Mouse (Mus musculus): ENCODE data around the gene Olfr136. TPM values are rescaled to one million over a fixed set of nuclear protein-coding genes. Genes with fewer than 3 reads are reported as not detected.

Gene Olfr136
- polyA plus RNA-seq (2016; fragmentation: Nextera tagmentation; extraction: Ambion mirVana): not detected in 2 replicates

DNA sequence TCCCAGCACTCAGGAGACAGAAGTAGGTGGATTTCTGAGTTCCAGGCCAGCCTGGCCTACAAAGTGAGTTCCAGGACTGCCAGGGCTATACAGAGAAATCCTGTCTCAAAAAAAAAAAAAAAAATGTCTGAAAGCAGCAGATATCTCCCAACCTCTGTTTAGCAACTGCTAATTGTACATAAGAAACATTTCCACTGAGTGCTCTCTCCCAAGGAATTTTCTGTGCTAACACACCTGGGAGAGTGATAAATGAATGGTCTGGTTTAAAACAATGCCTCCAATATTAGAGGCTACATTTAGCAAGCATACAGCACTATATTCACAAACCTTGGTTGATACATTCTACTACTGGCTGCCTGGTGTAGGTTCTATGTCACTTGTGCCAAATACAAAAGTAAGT lies at the start of gene Olfr136:
Gene Olfr136, plus strand, starts transcription at position 301 of the 400 bp plus-strand sequence.
- no peaks in the 10 kb centered on the region for H3K27me3 ChIP-seq (replicated peaks)
- H3K9ac ChIP-seq: no peak within 1 kb of the TSS
- H3K4me3 ChIP-seq: no peak within 1 kb of the TSS
- H3K36me3 ChIP-seq: no peaks in the 10 kb centered on the region
- H3K9me3 ChIP-seq (replicated peaks): peaks cover 15% of the 10 kb centered on the region
- H3K4me1 ChIP-seq (replicated peaks): no peaks in the 10 kb centered on the region
- no peak within 1 kb of the TSS for H3K4me2 ChIP-seq
- H3K27ac ChIP-seq (ENCODE audit: poor library complexity, severe bottlenecking): no peak within 1 kb of the TSS
- ATAC-seq (ENCODE audit: insufficient number of reproducible peaks, low FRiP score): no peak

DNA sequence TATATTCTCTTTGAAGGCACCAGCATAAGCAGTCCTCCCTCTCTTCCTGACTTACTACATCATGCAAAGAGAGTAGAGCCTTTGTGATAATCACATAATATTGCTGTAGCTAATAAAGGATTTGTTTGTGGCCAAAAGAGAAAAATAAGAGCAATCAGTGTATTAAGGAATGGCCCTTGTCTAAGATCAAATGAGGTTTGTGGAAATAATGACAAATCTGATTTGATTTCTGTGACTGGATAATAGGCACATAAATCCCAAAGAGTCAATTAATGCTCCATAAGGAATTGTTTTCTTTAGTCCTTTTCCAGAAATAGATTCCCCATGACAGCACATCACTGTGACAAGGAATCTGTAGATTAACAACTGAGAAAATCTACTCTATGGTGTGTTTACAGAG lies 22.2 kb upstream of the Olfr136 start, which contains the start of gene Olfr137:
Gene Olfr137, minus strand, starts transcription at position 101 of the 400 bp plus-strand sequence.
- no peak for ATAC-seq (ENCODE audit: insufficient number of reproducible peaks, low FRiP score)
- H3K27me3 ChIP-seq (replicated peaks): no peaks in the 10 kb centered on the region
- H3K27ac ChIP-seq (ENCODE audit: poor library complexity, severe bottlenecking): no peak within 1 kb of the TSS
- H3K9me3 ChIP-seq (replicated peaks): peaks cover 13% of the 10 kb centered on the region
- no peaks in the 10 kb centered on the region for H3K4me1 ChIP-seq (replicated peaks)
- H3K36me3 ChIP-seq: no peaks in the 10 kb centered on the region
- no peak within 1 kb of the TSS for H3K9ac ChIP-seq
- no peak within 1 kb of the TSS for H3K4me2 ChIP-seq
- no peak within 1 kb of the TSS for H3K4me3 ChIP-seq

Other genes starting within 250 kb of the Olfr136 start
- gene Olfr131, start 241.1 kb upstream of the Olfr136 start, polyA plus RNA-seq (2016; fragmentation: Nextera tagmentation; extraction: Ambion mirVana): not detected in 2 replicates
- gene Olfr132, start 195.3 kb upstream of the Olfr136 start, polyA plus RNA-seq (2016; fragmentation: Nextera tagmentation; extraction: Ambion mirVana): not detected in 2 replicates
- gene Olfr133, start 184.6 kb upstream of the Olfr136 start, polyA plus RNA-seq (2016; fragmentation: Nextera tagmentation; extraction: Ambion mirVana): not detected in 2 replicates
- not detected in 2 replicates for gene Olfr134, start 158.4 kb upstream of the Olfr136 start, polyA plus RNA-seq (2016; fragmentation: Nextera tagmentation; extraction: Ambion mirVana)
- gene Olfr135, start 125.5 kb upstream of the Olfr136 start, polyA plus RNA-seq (2016; fragmentation: Nextera tagmentation; extraction: Ambion mirVana): not detected in 2 replicates
- not detected in 2 replicates for gene Olfr138, start 68.8 kb upstream of the Olfr136 start, polyA plus RNA-seq (2016; fragmentation: Nextera tagmentation; extraction: Ambion mirVana)
- not detected in 2 replicates for gene Olfr137, start 22.3 kb upstream of the Olfr136 start, polyA plus RNA-seq (2016; fragmentation: Nextera tagmentation; extraction: Ambion mirVana)
- gene Esp36, start 90.4 kb downstream of the Olfr136 start, polyA plus RNA-seq (2016; fragmentation: Nextera tagmentation; extraction: Ambion mirVana): not detected in 2 replicates
- gene Esp34, start 224.4 kb downstream of the Olfr136 start, polyA plus RNA-seq (2016; fragmentation: Nextera tagmentation; extraction: Ambion mirVana): not detected in 2 replicates